Mouse (Mus musculus) megakaryocyte-erythroid progenitor cell, adult 5-6 weeks (primary cell): Measurements from ENCODE around the gene Zfr. TPM values are rescaled to one million over a fixed set of nuclear protein-coding genes. Genes with fewer than 3 reads are reported as not detected.
A peak's percentile ranks its signal among the peaks of the same experiment; 100 is the strongest.

Source experiments
- ATAC-seq: replicated peaks from 2 replicates; pipeline ENCODE4 v1.8.0; 2016; ENCODE audit warnings: mild to moderate bottlenecking, inconsistent platforms; ENCODE audit not compliant: severe bottlenecking, poor library complexity, low FRiP score, low TSS enrichment
- total RNA-seq, 2 experiments: library from RNA; stranded (forward) in 1 of 2; stranded (reverse) in 1 of 2; fragments of 200-1000, 215-1000 nt in 1 of 2; fragments of >200 nt in 1 of 2; fragmentation: Nextera tagmentation in 1 of 2; gene quantifications; 2 replicates each; pipeline ENCODE4 v1.2.3; 2014 to 2017

Zfr gene
- total RNA-seq, 2 experiments from 2014 or later = 71.9 to 100 TPM

DNA sequence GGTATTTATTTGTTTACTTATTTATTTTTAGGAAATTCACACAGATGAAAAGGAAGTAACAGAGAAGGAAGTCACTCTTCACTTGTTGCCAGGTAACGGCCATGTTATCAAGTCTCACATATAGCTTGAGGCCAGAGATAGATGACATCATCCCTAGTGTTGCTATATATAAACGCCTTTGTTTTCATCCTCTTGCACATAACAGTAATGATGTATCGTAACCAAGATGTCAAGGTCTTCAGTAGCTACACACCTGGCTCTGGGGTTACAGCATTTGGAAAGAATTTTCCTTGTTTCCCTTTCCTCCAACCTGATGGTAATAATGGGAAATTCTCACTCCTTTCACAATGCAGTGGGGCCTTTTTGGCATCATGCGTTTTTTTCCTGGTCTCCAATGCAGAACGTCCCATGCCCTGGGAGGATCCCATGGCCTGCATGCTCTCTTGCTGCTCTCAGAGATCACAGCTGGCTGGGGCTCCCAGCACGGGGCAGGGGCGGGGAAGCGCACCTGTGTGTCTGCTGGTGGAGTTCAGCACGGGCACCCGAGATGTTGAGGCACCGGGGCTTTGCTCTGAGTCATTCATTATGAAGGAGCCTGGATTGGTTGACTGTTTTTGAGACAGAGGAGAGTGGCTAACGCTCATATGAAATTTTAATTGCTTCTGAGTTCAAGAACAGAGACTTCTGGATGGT is 112.8 kb downstream of the Zfr start:
- ATAC-seq = peak; percentile 93

DNA sequence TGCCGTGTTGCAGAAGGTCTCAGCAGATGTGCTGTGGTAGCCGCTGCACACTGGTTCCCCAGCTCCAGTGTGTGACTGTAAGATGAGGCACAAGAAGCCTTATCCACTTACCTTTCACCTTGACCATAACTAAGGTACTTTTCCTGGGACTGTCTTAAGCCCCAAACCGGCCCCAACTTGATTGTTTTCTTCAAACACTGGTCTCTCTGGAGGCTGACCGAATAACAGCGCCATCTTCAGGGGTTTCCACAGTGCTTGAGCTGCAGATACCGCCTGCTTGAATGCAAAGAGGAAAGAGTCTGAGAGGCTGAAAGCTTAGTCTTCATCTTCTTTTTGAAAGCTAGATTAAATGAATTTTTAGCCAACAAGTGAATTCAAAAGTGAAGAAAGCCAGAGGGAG is 113.8 kb downstream of the Zfr start:
- no peak for ATAC-seq

DNA sequence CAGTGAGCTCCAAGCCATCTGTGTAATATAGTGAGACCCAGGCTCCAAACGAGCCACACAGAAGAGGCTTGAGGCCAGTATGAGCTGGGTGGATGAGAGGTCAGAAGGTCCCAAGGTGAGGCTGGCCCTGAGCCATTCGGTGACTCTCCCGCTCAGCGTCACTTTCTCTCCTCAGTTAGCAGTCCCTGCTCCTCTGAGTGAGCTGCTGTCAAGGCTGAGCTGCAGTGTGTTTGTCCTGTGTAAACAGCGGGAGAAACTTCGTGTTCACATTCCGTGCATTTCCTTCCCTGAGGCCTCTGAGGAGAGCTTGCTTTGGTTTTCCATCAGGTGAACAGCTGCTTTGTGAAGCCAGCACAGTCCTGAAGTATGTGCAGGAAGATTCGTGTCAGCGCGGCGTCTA is 114.8 kb downstream of the Zfr start:
- ATAC-seq = no peak

DNA sequence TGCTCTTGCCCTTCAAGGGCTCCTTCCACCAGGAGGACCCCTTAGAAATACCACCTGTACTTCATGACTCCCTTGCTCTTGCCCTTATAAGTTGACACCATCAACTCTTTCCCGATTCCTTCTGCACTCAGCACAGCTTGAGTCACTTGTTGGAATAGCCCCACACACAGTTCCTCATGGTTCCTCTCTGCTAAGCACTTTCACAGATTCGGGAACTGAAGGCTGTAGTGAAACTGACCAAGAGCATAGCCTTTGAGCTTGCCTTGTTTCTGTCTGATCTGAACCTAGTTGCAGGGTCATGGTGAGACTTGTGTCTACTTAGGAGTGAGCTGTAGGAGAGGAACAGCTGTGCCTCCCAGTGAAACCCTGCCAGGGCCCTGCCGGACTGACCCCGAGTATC is 115.4 kb downstream of the Zfr start:
- no peak for ATAC-seq

Other genes with a start within 250 kb of the Zfr start
- gene Npr3, start 210.5 kb upstream of the Zfr start, total RNA-seq (2014; fragmentation: Nextera tagmentation) = not detected in 2 replicates
- gene Npr3, start 210.5 kb upstream of the Zfr start, total RNA-seq (2017) = not detected in 2 replicates
- 341 and 370 TPM in 2 replicates for gene Sub1, start 120.8 kb upstream of the Zfr start, total RNA-seq (2014; fragmentation: Nextera tagmentation)
- gene Sub1, start 120.8 kb upstream of the Zfr start, total RNA-seq (2017) = 614 and 656 TPM in 2 replicates
- 15.7 and 19.6 TPM in 2 replicates for gene Mtmr12, start 87.2 kb downstream of the Zfr start, total RNA-seq (2014; fragmentation: Nextera tagmentation)
- gene Mtmr12, start 87.2 kb downstream of the Zfr start, total RNA-seq (2017) = 12.2 and 21.9 TPM in 2 replicates
- gene Golph3, start 203.6 kb downstream of the Zfr start, total RNA-seq (2014; fragmentation: Nextera tagmentation) = 85.5 and 86.5 TPM in 2 replicates
- 126 and 132 TPM in 2 replicates for gene Golph3, start 203.6 kb downstream of the Zfr start, total RNA-seq (2017)
- gene 1810049J17Rik, start 204.1 kb downstream of the Zfr start, total RNA-seq (2014; fragmentation: Nextera tagmentation) = not detected in 2 replicates
- 1.0 TPM in 1 of 2 replicates, not detected in the other for gene 1810049J17Rik, start 204.1 kb downstream of the Zfr start, total RNA-seq (2017)